Mouse (Mus musculus) layer of hippocampus, postnatal 10 days (tissue): ENCODE results near the gene Aldh3b3. TPM values are rescaled to one million over a fixed set of nuclear protein-coding genes. Genes with fewer than 3 reads are reported as not detected.

Source experiments
- DNase-seq, 2 experiments: peaks; one replicate each; pipeline ENCODE4 v3.0.0; 2021; ENCODE audit warnings: low spot score in 2 of 2
- long read RNA-seq: library from polyadenylated mRNA; stranded (forward); transcript quantifications from one replicate; pipeline ENCODE4 v2.0.0, GENCODE M21; 2023
- total RNA-seq, 2 experiments: library from RNA; stranded (reverse); gene quantifications; 2 replicates each; pipeline ENCODE4 v1.2.3; 2021

Aldh3b3 gene
- total RNA-seq = not detected
- long read RNA-seq = 0 reads

DNA sequence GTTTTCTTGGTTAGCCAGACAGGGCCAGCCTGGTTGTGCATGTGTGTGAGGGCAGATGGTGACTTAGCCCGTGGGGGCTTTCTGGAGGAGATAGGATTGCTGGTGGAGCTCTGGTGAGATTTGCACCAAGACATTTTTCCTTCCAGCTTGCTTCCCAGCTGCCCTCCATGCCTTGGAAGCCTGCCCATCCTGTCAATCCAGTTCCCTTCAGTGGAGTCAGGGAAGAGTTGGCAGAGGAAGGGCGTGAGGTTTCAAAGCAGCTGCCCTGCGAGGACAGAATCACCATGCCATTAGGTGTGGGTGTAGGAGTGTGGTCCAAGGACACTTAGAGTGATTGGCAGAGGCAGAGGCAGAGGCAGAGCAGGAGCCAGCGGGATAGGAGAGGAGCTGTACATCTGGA is at the start of gene Aldh3b3:
Gene Aldh3b3 (plus strand): TSS at position 176 of the 400 bp plus-strand sequence.
- peak; percentile 24 to 34 for DNase-seq

DNA sequence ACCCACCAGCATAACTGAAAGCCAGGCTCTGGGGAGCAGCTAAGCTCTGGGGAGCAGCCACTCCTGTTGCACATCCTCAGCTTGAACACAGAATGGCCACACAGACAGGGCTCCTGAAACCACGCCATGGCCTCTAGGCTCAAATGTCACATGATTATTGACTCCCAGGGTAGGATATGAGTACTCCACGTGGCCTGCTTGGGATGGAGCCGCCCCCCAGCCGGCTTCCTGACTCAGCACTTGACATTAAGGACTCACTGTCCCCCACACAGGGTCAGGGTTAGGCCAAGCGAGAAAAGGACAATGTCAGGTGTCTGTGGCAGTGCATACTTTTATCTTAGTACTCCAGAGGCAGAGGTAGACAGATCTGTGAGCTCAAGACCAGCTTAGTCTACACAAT is 48.2 kb upstream of the Aldh3b3 start:
- DNase-seq = no peak

GRCm38 (mm10) chr19:3912337-3913204 is 45.9 kb upstream of the Aldh3b3 start, which contains the start of gene Ndufs8:
Ndufs8 (minus strand) TSS chr19:3912774.
- peak; percentile 82 to 89 for DNase-seq

- DNase-seq = no peak
These were observed 44.8 kb upstream of the Aldh3b3 start for GRCm38 (mm10) chr19:3913692-3914091.

GRCm38 (mm10) chr19:3914535-3914934 is 43.9 kb upstream of the Aldh3b3 start:
- DNase-seq = no peak

- no peak for DNase-seq
These were observed 41.7 kb upstream of the Aldh3b3 start for GRCm38 (mm10) chr19:3916727-3917126.

GRCm38 (mm10) chr19:3919928-3920327 is 38.5 kb upstream of the Aldh3b3 start:
- no peak for DNase-seq

- no peak for DNase-seq
These were observed 35.6 kb upstream of the Aldh3b3 start for GRCm38 (mm10) chr19:3922661-3923371.

- DNase-seq = no peak
These were observed 34.9 kb upstream of the Aldh3b3 start for GRCm38 (mm10) chr19:3923586-3923985.

- DNase-seq = no peak
These were observed 34.3 kb upstream of the Aldh3b3 start for GRCm38 (mm10) chr19:3924190-3924589.

- no peak for DNase-seq
These were observed 33.6 kb upstream of the Aldh3b3 start for GRCm38 (mm10) chr19:3924868-3925267.

GRCm38 (mm10) chr19:3925859-3926258 is 32.6 kb upstream of the Aldh3b3 start:
- DNase-seq = no peak

GRCm38 (mm10) chr19:3926279-3926678 is 32.2 kb upstream of the Aldh3b3 start:
- no peak for DNase-seq

GRCm38 (mm10) chr19:3926685-3927084 is 31.8 kb upstream of the Aldh3b3 start:
- DNase-seq = no peak

GRCm38 (mm10) chr19:3927989-3928388 is 30.5 kb upstream of the Aldh3b3 start:
- DNase-seq = no peak

DNA sequence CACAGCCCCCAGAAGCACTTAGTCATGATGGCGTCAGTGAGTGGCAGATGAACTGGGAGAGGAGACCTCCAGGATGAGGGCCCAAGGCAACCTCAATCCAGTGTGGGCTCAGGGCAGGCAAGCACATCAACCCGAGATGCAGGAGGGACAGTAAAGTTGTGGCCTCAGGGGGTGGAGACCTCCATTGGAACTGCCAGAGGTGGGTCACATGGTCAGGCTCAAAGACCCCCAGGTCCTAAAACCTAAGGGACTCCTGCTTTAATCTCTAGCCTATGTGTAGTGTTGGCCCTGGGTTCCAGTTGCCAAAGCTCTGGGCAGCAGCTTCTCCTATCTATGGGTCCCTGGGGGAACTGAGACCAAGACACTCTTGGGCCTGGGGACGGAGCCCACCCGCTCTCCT is 29.7 kb upstream of the Aldh3b3 start:
- no peak for DNase-seq

DNA sequence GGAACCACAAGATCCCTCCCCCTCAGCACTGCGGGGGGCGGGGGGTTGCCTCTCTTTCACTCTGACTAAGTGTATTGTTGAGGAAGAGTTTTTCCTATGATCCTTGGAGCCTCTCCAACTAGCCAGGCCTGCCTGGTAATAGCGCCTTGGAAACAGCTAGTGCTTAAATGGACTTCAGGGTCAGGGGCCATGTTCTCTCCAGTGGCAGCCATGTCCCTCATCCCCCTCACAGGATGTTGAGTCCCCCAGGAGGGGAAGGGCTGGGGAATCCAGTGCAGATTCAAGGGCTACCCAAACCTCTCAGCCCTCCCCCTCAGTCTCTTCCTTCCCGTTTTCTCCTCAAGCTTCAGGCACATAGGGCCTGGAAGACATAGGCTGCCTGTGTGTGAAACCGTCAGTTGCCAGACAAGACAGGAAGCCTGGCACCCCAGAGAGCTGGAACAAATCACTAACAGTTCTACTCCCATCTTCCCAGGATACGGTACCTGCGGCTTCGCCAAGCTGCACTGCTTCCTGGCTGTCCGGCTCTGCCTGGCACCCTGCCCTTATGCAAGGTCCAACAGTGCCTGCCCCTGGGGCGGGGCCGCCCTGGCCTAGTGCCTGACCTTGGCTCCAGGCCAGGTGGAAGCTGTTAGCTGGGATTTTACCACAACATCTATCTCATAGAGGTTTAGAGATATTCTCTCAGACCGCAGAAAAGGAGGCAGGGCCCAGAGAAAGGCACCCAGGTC is 29.1 kb upstream of the Aldh3b3 start, which contains the start of gene Aldh3b1:
Gene Aldh3b1 (minus strand): TSS at position 598 of the 731 bp plus-strand sequence.
- peak; percentile 74 to 80 for DNase-seq

GRCm38 (mm10) chr19:3930262-3931057 is 28.0 kb upstream of the Aldh3b3 start:
- no peak for DNase-seq

GRCm38 (mm10) chr19:3931716-3932115 is 26.7 kb upstream of the Aldh3b3 start:
- DNase-seq = no peak

- peak in 1 of 2 experiments; percentile 44 for DNase-seq
These were observed 23.2 kb upstream of the Aldh3b3 start, which contains the start of gene Unc93b1 for GRCm38 (mm10) chr19:3935032-3935895. Unc93b1 (plus strand) TSS chr19:3935186.
